Mouse (Mus musculus) mouse trophoblast stem cell (cell line): ENCODE data around the gene Foxa2.

Source experiments
- in situ Hi-C, 2 experiments: fragments of 300-500 bp; cut with MseI, MboI; formaldehyde crosslinking; loops; 2 replicates in 1 of 2; 3 replicates in 1 of 2; pipeline ENCODE4 v1.15.1; 2025

The Foxa2 gene

GRCm38 (mm10) chr2:148004554-148005521 is 41.9 kb downstream of the Foxa2 start:
- in situ Hi-C loops = no loop called here

- in situ Hi-C loops = no loop called here
These were observed 43.3 kb downstream of the Foxa2 start for GRCm38 (mm10) chr2:148003511-148003910.

DNA sequence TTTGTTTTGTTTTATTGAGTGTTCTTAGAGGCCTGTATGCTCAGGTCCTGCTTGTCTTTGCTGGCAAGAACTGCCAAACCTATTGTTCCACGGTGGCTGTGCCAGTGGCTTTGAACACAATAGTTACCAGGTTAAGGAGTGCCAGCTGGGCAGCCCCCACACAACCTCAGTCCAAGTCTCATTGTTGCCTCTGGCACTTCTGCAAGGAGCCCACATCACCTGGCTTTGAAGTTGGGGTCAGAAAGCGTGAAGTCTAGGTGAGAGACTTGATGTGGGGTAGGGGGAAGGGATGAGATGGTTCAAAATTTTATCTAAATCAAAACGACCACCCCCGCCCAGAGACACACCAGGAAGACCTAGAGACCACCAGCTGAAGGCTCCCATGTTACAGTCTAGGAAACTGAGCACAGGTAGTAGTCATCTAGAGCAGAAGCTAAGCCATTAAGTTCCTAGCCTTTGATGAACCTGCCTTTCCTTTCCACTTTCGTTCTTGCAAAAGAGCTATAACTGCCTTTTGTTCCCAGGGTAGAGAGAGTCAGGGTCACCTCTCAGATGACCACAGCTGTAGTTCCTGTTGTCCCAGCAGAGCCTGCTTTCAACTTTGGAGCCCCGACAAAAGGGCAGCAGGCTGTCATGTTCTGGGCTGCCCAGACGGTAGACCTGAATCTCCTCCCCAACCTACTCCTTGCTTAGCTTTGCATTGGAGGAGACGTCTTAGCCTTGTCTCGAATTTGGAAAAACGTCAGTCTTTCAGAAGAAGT is 48.4 kb downstream of the Foxa2 start:
- in situ Hi-C loops = no loop called here

- in situ Hi-C loops = no loop called here
These were observed 50.0 kb downstream of the Foxa2 start for GRCm38 (mm10) chr2:147996781-147997180.

GRCm38 (mm10) chr2:147993821-147994220 is 52.9 kb downstream of the Foxa2 start:
- in situ Hi-C loops = no loop called here

DNA sequence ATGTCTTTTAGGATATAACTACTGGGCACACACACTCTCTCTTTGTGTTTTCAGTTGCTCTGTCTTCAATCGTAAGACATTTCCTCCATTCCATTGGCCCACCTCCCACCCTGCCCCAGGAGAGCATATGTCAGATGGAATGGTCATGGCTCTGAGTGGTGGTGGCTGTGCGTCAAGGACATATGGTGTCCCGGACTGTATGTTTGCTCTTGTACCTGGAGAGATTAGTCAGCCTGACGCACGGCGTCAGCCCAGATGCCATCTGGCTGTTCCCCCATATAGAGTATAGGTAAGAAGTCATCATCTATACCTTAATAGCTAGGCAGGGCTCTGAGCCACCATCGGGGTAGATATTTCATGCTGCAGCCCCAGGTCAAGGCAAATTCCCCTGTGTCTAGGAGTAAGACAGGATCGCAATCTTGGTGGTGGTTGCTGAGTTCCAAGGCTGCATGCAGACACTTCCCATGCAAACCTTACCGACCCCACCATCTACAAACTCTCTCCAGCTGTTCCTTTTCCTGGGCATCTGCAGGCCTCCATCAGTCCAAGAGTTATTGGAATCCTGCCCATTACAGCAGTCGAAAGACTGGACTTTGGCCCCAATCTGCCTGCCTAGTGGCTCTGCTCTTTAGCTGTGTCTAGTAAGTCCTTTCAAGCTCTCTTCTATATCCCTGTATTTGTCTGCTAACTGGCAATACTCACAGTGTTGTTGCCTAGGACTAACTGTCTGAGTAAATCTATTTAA is 53.7 kb downstream of the Foxa2 start:
- in situ Hi-C loops = no loop called here
